Mouse (Mus musculus): ENCODE data around the gene Ube2q2.
"Not testable (repeated sequence)": the region's sequence is repeated elsewhere in the genome, so short reads cannot be mapped to it uniquely, and the experiment has no call there.

The Ube2q2 gene

GRCm38 (mm10) chr9:55236235-55237165 is 87.8 kb downstream of the Ube2q2 start:
- DNase-seq (ENCODE audit: extremely low spot score, low spot score), result no peak

DNA sequence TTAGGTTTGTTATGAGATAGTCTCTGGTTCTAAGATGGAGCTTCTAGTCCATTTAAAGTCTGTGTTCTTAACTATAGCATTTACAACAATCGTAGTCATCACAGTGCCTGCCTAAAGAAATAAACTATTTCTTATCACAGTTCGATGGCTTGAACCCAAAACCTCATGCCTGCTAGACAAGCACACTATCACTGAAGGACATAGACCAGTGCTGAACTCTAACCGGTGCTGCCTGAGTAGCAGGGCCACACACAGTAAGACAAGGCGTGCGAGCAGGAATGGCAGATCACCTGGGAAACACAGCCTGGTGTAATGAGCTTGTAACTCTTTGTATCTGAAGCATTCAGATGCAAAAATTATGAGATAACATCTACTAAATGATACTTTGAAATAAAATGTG is 92.2 kb downstream of the Ube2q2 start:
- no peak for DNase-seq (ENCODE audit: extremely low spot score, low spot score)

- no peak for DNase-seq (ENCODE audit: extremely low spot score, low spot score)
These were observed 93.4 kb downstream of the Ube2q2 start for GRCm38 (mm10) chr9:55241863-55242685.

- no peak for DNase-seq (ENCODE audit: extremely low spot score, low spot score)
These were observed 94.6 kb downstream of the Ube2q2 start for GRCm38 (mm10) chr9:55243280-55243679.

GRCm38 (mm10) chr9:55244079-55244478 is 95.4 kb downstream of the Ube2q2 start:
- no peak for DNase-seq (ENCODE audit: extremely low spot score, low spot score)

GRCm38 (mm10) chr9:55245057-55245750 is 96.5 kb downstream of the Ube2q2 start:
- DNase-seq (ENCODE audit: extremely low spot score, low spot score), result not testable (repeated sequence)

- no peak for DNase-seq (ENCODE audit: extremely low spot score, low spot score)
These were observed 97.8 kb downstream of the Ube2q2 start for GRCm38 (mm10) chr9:55246440-55246839.

- no peak for DNase-seq (ENCODE audit: extremely low spot score, low spot score)
These were observed 98.3 kb downstream of the Ube2q2 start for GRCm38 (mm10) chr9:55246918-55247317.

- DNase-seq (ENCODE audit: extremely low spot score, low spot score), result no peak
These were observed 99.8 kb downstream of the Ube2q2 start for GRCm38 (mm10) chr9:55248465-55248864.

- no peak for DNase-seq (ENCODE audit: extremely low spot score, low spot score)
These were observed 102.1 kb downstream of the Ube2q2 start for GRCm38 (mm10) chr9:55250595-55251247.

DNA sequence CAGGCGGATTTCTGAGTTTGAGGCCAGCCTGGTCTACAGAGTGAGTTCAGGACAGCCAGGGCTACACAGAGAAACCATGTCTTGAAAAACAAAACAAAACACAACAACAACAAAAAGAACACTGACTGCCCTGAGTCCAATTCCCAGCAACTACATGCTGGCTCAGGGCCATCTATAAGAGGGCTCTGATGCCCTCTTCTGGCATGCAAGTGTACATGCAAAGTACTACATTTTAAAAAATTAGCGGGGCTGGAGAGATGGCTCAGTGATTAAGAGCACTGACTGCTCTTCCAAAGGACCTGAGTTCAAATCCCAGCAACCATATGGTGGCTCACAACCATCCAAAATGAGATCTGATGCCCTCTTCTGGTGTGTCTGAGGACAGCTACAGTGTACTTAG is 103.4 kb downstream of the Ube2q2 start:
- DNase-seq (ENCODE audit: extremely low spot score, low spot score), result not testable (repeated sequence)

DNA sequence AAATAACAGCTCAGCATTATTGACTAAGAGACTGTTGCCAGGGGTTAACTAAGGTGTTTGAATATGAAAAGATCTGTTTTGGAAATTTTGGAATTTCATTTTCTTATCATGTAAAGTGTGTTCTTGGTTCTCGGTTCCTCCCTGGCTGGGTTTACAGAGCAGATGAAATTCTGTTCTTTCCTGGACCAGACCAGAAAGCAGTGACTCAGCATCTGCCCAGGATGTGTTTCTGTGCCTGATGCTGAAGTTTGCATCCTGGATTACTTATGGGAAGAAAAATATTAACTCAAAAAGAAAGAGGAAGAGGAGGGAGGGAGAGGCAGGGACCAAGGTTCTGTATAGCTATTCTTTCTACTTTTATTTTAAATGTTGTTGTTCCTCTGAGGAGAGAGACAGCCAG is 105.2 kb downstream of the Ube2q2 start:
- DNase-seq (ENCODE audit: extremely low spot score, low spot score), result no peak

DNA sequence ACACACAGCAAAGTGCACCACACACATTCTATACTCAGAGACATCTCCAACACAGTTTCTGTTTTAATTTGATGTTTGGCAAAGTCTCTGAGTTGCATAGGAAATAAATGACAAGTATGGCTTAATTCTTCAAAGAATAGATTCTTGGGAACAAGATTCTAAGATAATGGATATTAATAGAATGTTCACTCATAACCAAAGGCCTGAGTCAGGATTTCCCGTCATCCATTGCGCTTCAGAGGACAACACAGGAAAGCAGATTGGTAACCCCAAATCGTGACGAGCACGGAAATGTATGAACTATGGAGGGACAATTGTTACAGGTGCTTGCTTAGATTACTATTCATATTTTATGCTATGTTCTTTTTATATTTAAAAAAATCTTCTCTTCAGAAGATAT is 106.4 kb downstream of the Ube2q2 start:
- no peak for DNase-seq (ENCODE audit: extremely low spot score, low spot score)

- no peak for DNase-seq (ENCODE audit: extremely low spot score, low spot score)
These were observed 107.0 kb downstream of the Ube2q2 start for GRCm38 (mm10) chr9:55255604-55256003.

DNA sequence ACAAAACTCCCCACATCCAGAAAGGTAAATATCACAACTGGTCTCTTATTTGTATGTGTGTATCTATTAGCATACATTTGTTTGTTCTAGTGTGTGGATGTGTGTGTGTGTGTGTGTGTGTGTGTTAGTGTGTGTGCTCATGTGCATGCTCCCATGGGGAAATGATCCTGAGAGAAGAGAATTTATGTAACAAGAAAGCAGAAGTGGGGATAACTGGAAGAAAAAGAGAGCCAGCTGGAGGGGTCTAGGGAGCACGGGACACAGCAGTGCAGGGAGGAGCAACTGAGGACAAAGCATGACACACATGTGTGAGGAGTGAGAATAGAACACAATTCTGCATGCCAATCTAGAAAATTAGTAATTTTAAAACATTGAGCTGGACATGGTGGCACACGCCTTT is 108.5 kb downstream of the Ube2q2 start:
- DNase-seq (ENCODE audit: extremely low spot score, low spot score), result no peak

All from neural tube, embryonic 10.5 days (tissue).